Mouse (Mus musculus): ENCODE measurements around the gene Hoxb6. TPM values are rescaled to one million over a fixed set of nuclear protein-coding genes. Genes with fewer than 3 reads are reported as not detected.

Hoxb6 gene
- polyA plus RNA-seq, 1 experiment from 2014 or later, result not detected

DNA sequence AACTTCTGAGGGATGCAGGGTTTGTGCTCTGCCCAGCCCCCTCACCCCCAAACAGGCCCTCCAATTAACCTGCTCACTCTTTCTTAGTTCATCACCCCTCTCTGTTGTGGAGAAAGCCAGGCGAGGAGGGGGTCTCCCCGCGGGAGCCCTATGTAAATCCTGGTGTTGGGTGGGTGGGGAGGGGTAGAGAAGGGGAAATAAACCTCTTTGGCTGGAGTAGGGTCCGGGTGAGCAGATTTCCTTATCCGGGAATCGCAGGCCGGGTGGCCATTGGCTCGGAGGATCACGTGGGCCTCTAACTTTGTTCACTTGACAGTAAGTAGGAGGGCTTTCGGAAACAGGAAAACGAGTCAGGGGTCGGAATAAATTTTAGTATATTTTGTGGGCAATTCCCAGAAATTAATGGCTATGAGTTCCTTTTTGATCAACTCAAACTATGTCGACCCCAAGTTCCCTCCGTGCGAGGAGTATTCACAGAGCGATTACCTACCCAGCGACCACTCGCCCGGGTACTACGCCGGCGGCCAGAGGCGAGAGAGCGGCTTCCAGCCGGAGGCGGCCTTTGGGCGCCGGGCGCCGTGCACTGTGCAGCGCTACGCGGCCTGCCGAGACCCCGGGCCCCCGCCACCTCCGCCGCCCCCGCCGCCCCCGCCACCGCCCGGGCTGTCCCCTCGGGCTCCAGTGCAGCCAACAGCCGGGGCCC, 26.2 kb downstream of the Hoxb6 start:
- H3K27me3 ChIP-seq, result peaks cover 96% of the 10 kb centered on the region
- ATAC-seq (ENCODE audit: insufficient number of reproducible peaks, insufficient read depth, low FRiP score, low TSS enrichment), result no peak
- H3K4me3 ChIP-seq, result peak overlapping the region; percentile 31
- no peaks in the 10 kb centered on the region for H3K36me3 ChIP-seq
- H3K9ac ChIP-seq, result no peak overlapping the region
- H3K4me2 ChIP-seq (replicated peaks), result peak overlapping the region; percentile 45
- H3K4me1 ChIP-seq, result peaks cover 5% of the 10 kb centered on the region; the same call in 1 of the 2 replicates
- WGBS, result 1% methylated on average over 42 of the region's 45 CpGs
- H3K27ac ChIP-seq, result no peak overlapping the region
- no peaks in the 10 kb centered on the region for H3K9me3 ChIP-seq

GRCm38 (mm10) chr11:96319071-96319902, 27.0 kb downstream of the Hoxb6 start:
- peaks cover 5% of the 10 kb centered on the region; the same call in 1 of the 2 replicates for H3K4me1 ChIP-seq
- no peaks in the 10 kb centered on the region for H3K9me3 ChIP-seq
- no peaks in the 10 kb centered on the region for H3K36me3 ChIP-seq
- H3K4me3 ChIP-seq, result peak overlapping the region; percentile 31
- peaks cover 96% of the 10 kb centered on the region for H3K27me3 ChIP-seq
- peak overlapping the region; percentile 45 for H3K4me2 ChIP-seq (replicated peaks)
- ATAC-seq (ENCODE audit: insufficient number of reproducible peaks, insufficient read depth, low FRiP score, low TSS enrichment), result no peak
- no peak overlapping the region for H3K9ac ChIP-seq
- under 1% methylated on average over 34 of the region's 34 CpGs for WGBS
- no peak overlapping the region for H3K27ac ChIP-seq

DNA sequence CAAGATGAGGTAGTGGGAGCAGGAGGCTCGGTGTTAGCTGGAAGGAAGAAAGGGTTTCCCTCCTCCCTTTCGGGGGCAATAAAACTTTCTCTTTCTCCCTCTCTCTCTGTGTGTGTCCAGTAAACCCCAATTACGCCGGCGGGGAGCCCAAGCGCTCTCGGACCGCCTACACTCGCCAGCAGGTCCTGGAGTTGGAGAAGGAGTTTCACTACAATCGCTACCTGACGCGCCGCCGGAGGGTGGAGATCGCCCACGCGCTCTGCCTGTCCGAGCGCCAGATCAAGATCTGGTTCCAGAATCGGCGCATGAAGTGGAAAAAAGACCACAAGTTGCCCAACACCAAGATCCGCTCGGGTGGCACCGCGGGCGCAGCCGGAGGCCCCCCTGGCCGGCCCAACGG, 27.6 kb downstream of the Hoxb6 start:
- no peak overlapping the region for H3K4me2 ChIP-seq (replicated peaks)
- no peak for ATAC-seq (ENCODE audit: insufficient number of reproducible peaks, insufficient read depth, low FRiP score, low TSS enrichment)
- H3K27me3 ChIP-seq, result peaks cover 98% of the 10 kb centered on the region
- H3K9ac ChIP-seq, result no peak overlapping the region
- H3K4me1 ChIP-seq, result peaks cover 5% of the 10 kb centered on the region; the same call in 1 of the 2 replicates
- H3K27ac ChIP-seq, result no peak overlapping the region
- H3K9me3 ChIP-seq, result no peaks in the 10 kb centered on the region
- WGBS, result under 1% methylated on average over 29 of the region's 29 CpGs
- no peak overlapping the region for H3K4me3 ChIP-seq
- no peaks in the 10 kb centered on the region for H3K36me3 ChIP-seq

GRCm38 (mm10) chr11:96320688-96321087, 28.4 kb downstream of the Hoxb6 start:
- Histone ChIP-seq H3K27ac (no peak overlapping the region), H3K4me2 (replicated peaks) (no peak overlapping the region), H3K4me3 (no peak overlapping the region), H3K4me1 (peaks cover 5% of the 10 kb centered on the region; the same call in 1 of the 2 replicates), H3K27me3 (peaks cover 98% of the 10 kb centered on the region), H3K9me3 (no peaks in the 10 kb centered on the region), H3K9ac (no peak overlapping the region), H3K36me3 (no peaks in the 10 kb centered on the region)
- no peak for ATAC-seq (ENCODE audit: insufficient number of reproducible peaks, insufficient read depth, low FRiP score, low TSS enrichment)
- WGBS, result under 1% methylated on average over 17 of the region's 17 CpGs

DNA sequence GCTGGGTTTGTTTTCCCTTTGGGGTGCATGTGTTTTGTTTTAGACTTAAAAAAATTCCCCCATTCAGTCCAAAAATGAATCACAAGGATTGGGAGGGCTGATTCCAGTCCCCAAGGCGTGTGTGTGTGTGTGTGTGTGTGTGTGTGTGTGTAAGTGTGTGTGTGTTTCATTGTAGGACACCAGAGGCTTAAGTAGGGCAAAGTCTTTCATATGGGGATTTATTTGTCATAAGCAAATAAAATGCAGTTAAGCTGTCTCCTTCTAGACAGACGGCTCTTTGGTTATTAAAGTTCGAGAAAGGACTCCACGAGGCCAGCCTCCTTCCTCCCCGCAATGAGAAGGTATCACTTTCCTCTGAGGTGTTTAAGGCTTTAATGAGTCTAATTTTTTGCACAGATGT, 29.6 kb downstream of the Hoxb6 start:
- H3K4me3 ChIP-seq, result no peak overlapping the region
- ATAC-seq (ENCODE audit: insufficient number of reproducible peaks, insufficient read depth, low FRiP score, low TSS enrichment), result no peak
- no peaks in the 10 kb centered on the region for H3K9me3 ChIP-seq
- H3K27ac ChIP-seq, result no peak overlapping the region
- H3K27me3 ChIP-seq, result peaks cover 99% of the 10 kb centered on the region
- WGBS, result 4% methylated on average over 5 of the region's 5 CpGs
- H3K36me3 ChIP-seq, result no peaks in the 10 kb centered on the region
- peaks cover 5% of the 10 kb centered on the region; the same call in 1 of the 2 replicates for H3K4me1 ChIP-seq
- H3K4me2 ChIP-seq (replicated peaks), result no peak overlapping the region
- no peak overlapping the region for H3K9ac ChIP-seq

GRCm38 (mm10) chr11:96322738-96323137, 30.5 kb downstream of the Hoxb6 start:
- 4% methylated on average over 6 of the region's 6 CpGs for WGBS
- Histone ChIP-seq H3K9me3 (no peaks in the 10 kb centered on the region), H3K9ac (no peak overlapping the region), H3K4me3 (no peak overlapping the region), H3K27me3 (peaks cover 100% of the 10 kb centered on the region), H3K4me2 (replicated peaks) (no peak overlapping the region), H3K27ac (no peak overlapping the region), H3K36me3 (no peaks in the 10 kb centered on the region), H3K4me1 (peaks cover 5% of the 10 kb centered on the region; the same call in 1 of the 2 replicates)
- no peak for ATAC-seq (ENCODE audit: insufficient number of reproducible peaks, insufficient read depth, low FRiP score, low TSS enrichment)

DNA sequence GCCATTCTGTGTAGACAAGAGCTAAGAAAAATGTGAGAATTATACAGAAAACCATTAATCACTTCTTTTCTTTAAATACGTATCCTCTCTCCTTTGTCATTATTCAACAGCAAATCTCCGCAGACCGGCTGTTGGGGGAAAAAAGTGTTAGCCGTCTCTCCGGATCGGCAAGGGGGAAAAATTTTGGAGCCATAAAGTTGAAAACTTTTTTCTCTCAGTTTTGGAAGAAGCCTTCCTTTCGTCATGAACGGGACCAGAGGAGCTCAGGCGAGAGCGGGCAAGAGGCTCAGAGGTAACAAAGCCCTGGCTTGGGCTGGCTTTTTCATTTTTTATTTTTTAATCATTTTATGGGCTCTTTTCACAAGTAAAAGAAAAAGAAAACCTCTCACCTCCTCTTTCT, 30.9 kb downstream of the Hoxb6 start, which contains the start of gene Hoxb3:
Gene Hoxb3 (plus strand): TSS at position 173 of the 400 bp plus-strand sequence.
- Histone ChIP-seq H3K27me3 (peaks cover 100% of the 10 kb centered on the region), H3K4me1 (peaks cover 5% of the 10 kb centered on the region; the same call in 1 of the 2 replicates), H3K9me3 (no peaks in the 10 kb centered on the region), H3K27ac (no peak within 1 kb of the TSS), H3K4me2 (replicated peaks) (no peak within 1 kb of the TSS), H3K36me3 (no peaks in the 10 kb centered on the region), H3K4me3 (peak within 1 kb of the TSS; percentile 1; the same call in 1 of the 2 replicates), H3K9ac (no peak within 1 kb of the TSS)
- ATAC-seq (ENCODE audit: insufficient number of reproducible peaks, insufficient read depth, low FRiP score, low TSS enrichment), result no peak
- 2% methylated on average over 10 of the region's 10 CpGs for WGBS

- Histone ChIP-seq H3K4me2 (replicated peaks) (no peak overlapping the region), H3K9me3 (no peaks in the 10 kb centered on the region), H3K9ac (no peak overlapping the region)
Observed at GRCm38 (mm10) chr11:96324125-96324524, 31.8 kb downstream of the Hoxb6 start.

GRCm38 (mm10) chr11:96324965-96325364, 32.7 kb downstream of the Hoxb6 start:
- Histone ChIP-seq H3K4me2 (replicated peaks) (no peak overlapping the region), H3K4me1 (no peaks in the 10 kb centered on the region), H3K9ac (no peak overlapping the region), H3K9me3 (no peaks in the 10 kb centered on the region), H3K27ac (no peak overlapping the region), H3K27me3 (peaks cover 100% of the 10 kb centered on the region), H3K4me3 (no peak overlapping the region), H3K36me3 (no peaks in the 10 kb centered on the region)
- WGBS, result 4% methylated on average over 8 of the region's 8 CpGs
- no peak for ATAC-seq (ENCODE audit: insufficient number of reproducible peaks, insufficient read depth, low FRiP score, low TSS enrichment)

More at GRCm38 (mm10) chr11:96324125-96324524, 31.8 kb downstream of the Hoxb6 start:
- H3K4me3 ChIP-seq, result peak overlapping the region; percentile 1; the same call in 1 of the 2 replicates
- peaks cover 100% of the 10 kb centered on the region for H3K27me3 ChIP-seq
- WGBS, result under 1% methylated on average over 5 of the region's 5 CpGs
- no peak overlapping the region for H3K27ac ChIP-seq
- no peak for ATAC-seq (ENCODE audit: insufficient number of reproducible peaks, insufficient read depth, low FRiP score, low TSS enrichment)
- H3K36me3 ChIP-seq, result no peaks in the 10 kb centered on the region
- no peaks in the 10 kb centered on the region for H3K4me1 ChIP-seq

- Histone ChIP-seq H3K9ac (no peak overlapping the region), H3K4me1 (no peaks in the 10 kb centered on the region), H3K27ac (no peak overlapping the region), H3K9me3 (no peaks in the 10 kb centered on the region), H3K4me3 (no peak overlapping the region), H3K27me3 (peaks cover 100% of the 10 kb centered on the region), H3K4me2 (replicated peaks) (no peak overlapping the region), H3K36me3 (no peaks in the 10 kb centered on the region)
- WGBS, result 2% methylated on average over 22 of the region's 22 CpGs
- no peak for ATAC-seq (ENCODE audit: insufficient number of reproducible peaks, insufficient read depth, low FRiP score, low TSS enrichment)
Observed at GRCm38 (mm10) chr11:96325747-96326212, 33.5 kb downstream of the Hoxb6 start.

GRCm38 (mm10) chr11:96326705-96327104, 34.4 kb downstream of the Hoxb6 start:
- H3K4me2 ChIP-seq (replicated peaks), result no peak overlapping the region
- H3K36me3 ChIP-seq, result no peaks in the 10 kb centered on the region
- H3K9ac ChIP-seq, result no peak overlapping the region
- no peak overlapping the region for H3K4me3 ChIP-seq
- 1% methylated on average over 12 of the region's 12 CpGs for WGBS
- H3K9me3 ChIP-seq, result no peaks in the 10 kb centered on the region
- no peak for ATAC-seq (ENCODE audit: insufficient number of reproducible peaks, insufficient read depth, low FRiP score, low TSS enrichment)
- peaks cover 100% of the 10 kb centered on the region for H3K27me3 ChIP-seq
- H3K27ac ChIP-seq, result no peak overlapping the region
- H3K4me1 ChIP-seq, result no peaks in the 10 kb centered on the region
